Mouse (Mus musculus) limb, embryonic 13.5 days (tissue): ENCODE measurements around the gene Slc40a1. TPM values are rescaled to one million over a fixed set of nuclear protein-coding genes. Genes with fewer than 3 reads are reported as not detected.

Experiments used
- ATAC-seq: fragments of 200-750 bp; cut with Nextera tagmentation; 2 replicates; pipeline ENCODE4 v1.8.0; 2017; ENCODE audit warnings: low read depth, moderate number of reproducible peaks, moderate TSS enrichment; ENCODE audit not compliant: low FRiP score
- H3K27ac ChIP-seq: fragments of 300-500 bp; sonication (generic); 2 replicates; pipeline ENCODE4 v1.5.1; 2015; ENCODE audit warnings: inconsistent platforms, mild to moderate bottlenecking, moderate library complexity
- H3K27me3 ChIP-seq: fragments of 300-500 bp; sonication (generic); 2 replicates; pipeline ENCODE4 v1.6.1; 2015; ENCODE audit warnings: mild to moderate bottlenecking, inconsistent platforms
- H3K36me3 ChIP-seq: fragments of 300-500 bp; sonication (generic); 2 replicates; pipeline ENCODE4 v1.6.1; 2015; ENCODE audit warnings: inconsistent platforms, mild to moderate bottlenecking, moderate library complexity
- H3K4me1 ChIP-seq: fragments of 300-500 bp; sonication (generic); 2 replicates; pipeline ENCODE4 v1.6.1; 2015; ENCODE audit warnings: inconsistent platforms
- H3K4me2 ChIP-seq: fragments of 300-500 bp; sonication (generic); replicated peaks from 2 replicates; pipeline ENCODE4 v1.6.1; 2015; ENCODE audit warnings: inconsistent platforms, mild to moderate bottlenecking, moderate library complexity
- H3K4me3 ChIP-seq: fragments of 300-500 bp; sonication (generic); 2 replicates; pipeline ENCODE4 v1.5.1; 2015; ENCODE audit warnings: moderate library complexity, mild to moderate bottlenecking, inconsistent platforms
- H3K9ac ChIP-seq: fragments of 300-500 bp; sonication (generic); 2 replicates; pipeline ENCODE4 v1.6.1; 2015; ENCODE audit warnings: mild to moderate bottlenecking, inconsistent platforms
- H3K9me3 ChIP-seq: fragments of 300-500 bp; sonication (generic); 2 replicates; pipeline ENCODE4 v1.6.1; 2016; ENCODE audit warnings: inconsistent platforms
- WGBS: fragments of 180-500 bp; shearing (Covaris S2); methylation state at CpG from one replicate; pipeline ENCODE4 v1.1.7; 2015; 5-methylcytosine and 5-hydroxymethylcytosine counted together
- polyA plus RNA-seq: library from polyadenylated mRNA; unstranded; fragments of >200 nt; fragmentation: Nextera tagmentation; extraction: Ambion mirVana; gene quantifications from 2 replicates; pipeline ENCODE4 v1.2.1, GENCODE M21; 2015

Gene Slc40a1
- polyA plus RNA-seq, 1 experiment from 2014 or later, result 31.4 TPM

- no peak overlapping the region for H3K27ac ChIP-seq
- no peak overlapping the region for H3K4me3 ChIP-seq
- H3K9me3 ChIP-seq, result no peaks in the 10 kb centered on the region
- ATAC-seq, result no peak
- WGBS, result 83% methylated on average over 4 of the region's 4 CpGs
- H3K27me3 ChIP-seq, result no peaks in the 10 kb centered on the region
- H3K9ac ChIP-seq, result no peak overlapping the region
- no peak overlapping the region for H3K4me2 ChIP-seq
- no peaks in the 10 kb centered on the region; the same call in 1 of the 2 replicates for H3K4me1 ChIP-seq
- no peaks in the 10 kb centered on the region for H3K36me3 ChIP-seq
Observed at GRCm38 (mm10) chr1:45917136-45917803, 9.1 kb downstream of the Slc40a1 start.

DNA sequence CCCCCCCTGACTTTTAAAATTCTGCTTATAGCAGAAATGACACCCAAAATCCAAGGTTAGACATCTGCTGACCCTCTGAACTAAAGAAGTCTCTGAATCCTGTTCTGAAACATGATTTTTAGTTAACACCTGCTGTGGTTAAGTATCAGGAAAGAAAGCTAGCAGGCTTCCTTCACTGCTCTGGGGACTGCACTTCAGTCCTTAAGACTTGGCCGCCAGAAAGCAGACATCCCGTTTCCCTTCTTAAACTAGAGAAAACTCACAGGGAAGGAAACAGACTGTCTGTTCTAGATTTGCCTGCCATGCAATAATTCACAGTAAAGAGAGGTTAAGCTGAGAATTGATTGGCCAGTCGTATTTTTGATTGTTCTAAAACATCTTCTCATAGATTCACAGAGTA lies 10.1 kb downstream of the Slc40a1 start:
- 62% methylated on average over 3 of the region's 3 CpGs for WGBS
- H3K9ac ChIP-seq, result no peak overlapping the region
- H3K4me3 ChIP-seq, result no peak overlapping the region
- no peaks in the 10 kb centered on the region for H3K27me3 ChIP-seq
- no peak overlapping the region for H3K27ac ChIP-seq
- H3K4me1 ChIP-seq, result no peaks in the 10 kb centered on the region; the same call in 1 of the 2 replicates
- no peaks in the 10 kb centered on the region for H3K9me3 ChIP-seq
- no peak for ATAC-seq
- H3K36me3 ChIP-seq, result no peaks in the 10 kb centered on the region
- no peak overlapping the region for H3K4me2 ChIP-seq

DNA sequence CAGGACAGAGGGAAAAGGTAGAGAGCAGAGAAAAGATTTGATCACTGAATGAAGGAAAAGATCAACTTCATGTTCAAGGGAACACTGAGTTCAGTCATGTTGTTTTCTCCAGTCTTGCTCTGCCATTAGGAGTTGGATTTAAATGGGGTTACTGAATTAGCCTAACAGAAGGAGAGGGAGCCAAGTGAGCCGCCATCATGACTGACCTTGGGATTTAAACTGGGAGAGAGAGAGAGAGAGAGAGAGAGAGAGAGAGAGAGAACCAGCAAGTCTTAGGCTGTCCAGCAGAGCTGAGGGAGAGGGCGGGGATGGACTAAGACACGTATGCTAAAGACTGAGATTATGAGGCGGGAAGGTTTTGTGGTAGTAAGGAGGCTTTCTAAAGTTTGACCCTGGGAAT lies 12.1 kb downstream of the Slc40a1 start:
- Histone ChIP-seq H3K4me2 (no peak overlapping the region), H3K9ac (no peak overlapping the region), H3K27me3 (no peaks in the 10 kb centered on the region), H3K27ac (no peak overlapping the region), H3K4me1 (no peaks in the 10 kb centered on the region; the same call in 1 of the 2 replicates), H3K9me3 (no peaks in the 10 kb centered on the region), H3K4me3 (no peak overlapping the region), H3K36me3 (no peaks in the 10 kb centered on the region)
- no peak for ATAC-seq
- 98% methylated on average over 4 of the region's 4 CpGs for WGBS

- no peaks in the 10 kb centered on the region for H3K9me3 ChIP-seq
- peak overlapping the region; percentile 19 for H3K4me2 ChIP-seq
- 20% methylated on average over 5 of the region's 5 CpGs for WGBS
- peaks cover 8% of the 10 kb centered on the region for H3K4me1 ChIP-seq
- H3K4me3 ChIP-seq, result no peak overlapping the region
- no peaks in the 10 kb centered on the region for H3K36me3 ChIP-seq
- ATAC-seq, result peak; percentile 84
- H3K27me3 ChIP-seq, result no peaks in the 10 kb centered on the region
- no peak overlapping the region for H3K9ac ChIP-seq
- no peak overlapping the region for H3K27ac ChIP-seq
Observed at GRCm38 (mm10) chr1:45905107-45905821, 21.1 kb downstream of the Slc40a1 start.

- H3K27me3 ChIP-seq, result no peaks in the 10 kb centered on the region
- peaks cover 8% of the 10 kb centered on the region for H3K4me1 ChIP-seq
- H3K9ac ChIP-seq, result no peak overlapping the region
- no peaks in the 10 kb centered on the region for H3K9me3 ChIP-seq
- no peaks in the 10 kb centered on the region for H3K36me3 ChIP-seq
- H3K4me3 ChIP-seq, result no peak overlapping the region
- no peak overlapping the region for H3K4me2 ChIP-seq
- ATAC-seq, result no peak
- 79% methylated on average over 3 of the region's 3 CpGs for WGBS
- no peak overlapping the region for H3K27ac ChIP-seq
Observed at GRCm38 (mm10) chr1:45904161-45904560, 22.2 kb downstream of the Slc40a1 start.

DNA sequence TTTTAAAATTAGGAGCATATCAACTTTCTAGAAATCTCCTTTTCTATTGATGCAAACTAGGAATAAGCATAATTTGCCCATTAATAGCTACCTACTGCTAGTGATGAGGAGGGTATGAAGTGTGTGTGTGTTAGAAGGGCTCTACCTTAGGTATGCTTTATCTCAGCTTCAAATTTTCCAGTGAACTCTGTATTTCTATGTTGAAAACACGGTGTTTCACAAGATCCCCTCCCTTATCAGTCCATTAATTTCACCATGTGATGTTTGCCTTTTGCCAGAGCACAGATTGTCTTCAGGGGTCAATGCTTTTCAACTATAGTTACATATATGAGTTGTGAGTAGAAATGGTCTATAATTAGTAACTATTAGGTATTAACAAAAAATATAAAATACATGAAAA lies 28.3 kb downstream of the Slc40a1 start:
- no peak overlapping the region for H3K9ac ChIP-seq
- no peak overlapping the region for H3K4me3 ChIP-seq
- no peak overlapping the region for H3K4me2 ChIP-seq
- H3K27me3 ChIP-seq, result no peaks in the 10 kb centered on the region
- WGBS, result 69% methylated on average over 1 of the region's 1 CpGs
- H3K27ac ChIP-seq, result no peak overlapping the region
- H3K36me3 ChIP-seq, result no peaks in the 10 kb centered on the region
- no peaks in the 10 kb centered on the region for H3K9me3 ChIP-seq
- H3K4me1 ChIP-seq, result no peaks in the 10 kb centered on the region
- no peak for ATAC-seq

- Histone ChIP-seq H3K9me3 (no peaks in the 10 kb centered on the region), H3K9ac (no peak overlapping the region), H3K27ac (peak overlapping the region; percentile 55; the same call in 1 of the 2 replicates), H3K27me3 (no peaks in the 10 kb centered on the region), H3K4me1 (0 out of 2 replicates have a peak, but pooled peaks cover 3% of the 10 kb centered on the region), H3K4me2 (no peak overlapping the region), H3K4me3 (no peak overlapping the region), H3K36me3 (no peaks in the 10 kb centered on the region)
- ATAC-seq, result peak; percentile 90
- WGBS, result 28% methylated on average over 6 of the region's 6 CpGs
Observed at GRCm38 (mm10) chr1:45894168-45894912, 32.0 kb downstream of the Slc40a1 start.

GRCm38 (mm10) chr1:45891986-45892385 lies 34.3 kb downstream of the Slc40a1 start:
- Histone ChIP-seq H3K27ac (no peak overlapping the region), H3K27me3 (no peaks in the 10 kb centered on the region), H3K4me3 (no peak overlapping the region), H3K9me3 (no peaks in the 10 kb centered on the region), H3K4me1 (0 out of 2 replicates have a peak, but pooled peaks cover 7% of the 10 kb centered on the region), H3K4me2 (no peak overlapping the region), H3K9ac (no peak overlapping the region), H3K36me3 (no peaks in the 10 kb centered on the region)
- WGBS, result 42% methylated on average over 2 of the region's 2 CpGs
- no peak for ATAC-seq

GRCm38 (mm10) chr1:45890173-45890572 lies 36.1 kb downstream of the Slc40a1 start, which contains the start of gene Gm5269:
Gene Gm5269, minus strand, starts transcription at chr1:45890273.
- no peak for ATAC-seq
- Histone ChIP-seq H3K4me3 (no peak within 1 kb of the TSS), H3K27ac (no peak within 1 kb of the TSS), H3K27me3 (no peaks in the 10 kb centered on the region), H3K36me3 (no peaks in the 10 kb centered on the region), H3K9ac (no peak within 1 kb of the TSS), H3K9me3 (no peaks in the 10 kb centered on the region), H3K4me2 (no peak within 1 kb of the TSS), H3K4me1 (0 out of 2 replicates have a peak, but pooled peaks cover 7% of the 10 kb centered on the region)

DNA sequence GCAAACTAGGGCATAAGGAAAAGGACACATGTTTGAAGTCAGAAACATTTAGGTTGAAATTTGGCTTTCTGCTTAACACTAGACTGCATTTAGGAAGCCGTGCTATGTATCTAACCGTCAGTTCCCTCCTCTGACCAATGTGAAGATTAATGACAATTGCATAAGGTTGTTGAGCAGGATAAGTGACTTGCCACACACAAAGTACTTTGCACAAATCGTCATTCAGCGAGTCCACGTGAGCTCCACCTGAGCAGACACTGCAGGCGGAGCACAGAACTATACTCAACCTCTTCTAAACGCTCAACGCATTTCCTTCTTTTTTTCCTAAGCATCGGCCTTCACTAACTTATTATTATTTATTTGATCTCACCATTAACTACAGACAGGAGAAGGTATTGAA lies 39.5 kb downstream of the Slc40a1 start:
- no peaks in the 10 kb centered on the region for H3K36me3 ChIP-seq
- H3K9ac ChIP-seq, result no peak overlapping the region
- ATAC-seq, result no peak
- WGBS, result 84% methylated on average over 9 of the region's 9 CpGs
- H3K4me3 ChIP-seq, result no peak overlapping the region
- H3K27me3 ChIP-seq, result no peaks in the 10 kb centered on the region
- H3K4me2 ChIP-seq, result no peak overlapping the region
- H3K9me3 ChIP-seq, result no peaks in the 10 kb centered on the region
- H3K27ac ChIP-seq, result no peak overlapping the region
- 0 out of 2 replicates have a peak, but pooled peaks cover 7% of the 10 kb centered on the region for H3K4me1 ChIP-seq

DNA sequence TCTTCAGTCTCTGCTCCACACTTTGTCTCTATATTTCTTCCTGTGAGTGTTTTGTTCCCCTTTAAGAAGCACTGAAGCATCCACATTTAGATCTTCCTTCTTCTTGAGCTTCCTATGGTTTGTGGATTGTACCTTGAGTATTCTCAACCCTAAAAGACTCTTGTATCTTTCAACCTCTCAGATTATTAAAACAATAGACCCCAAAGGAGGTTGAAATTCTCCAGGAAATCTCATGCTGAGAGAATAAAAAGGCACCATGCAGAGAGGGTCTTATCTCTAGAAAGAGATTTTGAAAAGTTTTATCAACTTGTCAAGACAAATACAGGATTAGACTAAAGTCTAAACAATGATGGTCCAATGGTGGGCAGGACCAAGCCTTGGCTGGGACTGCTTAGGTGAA lies 42.9 kb downstream of the Slc40a1 start:
- Histone ChIP-seq H3K27ac (no peak overlapping the region), H3K27me3 (no peaks in the 10 kb centered on the region), H3K4me2 (no peak overlapping the region), H3K9ac (no peak overlapping the region), H3K4me1 (no peaks in the 10 kb centered on the region), H3K9me3 (no peaks in the 10 kb centered on the region), H3K36me3 (no peaks in the 10 kb centered on the region), H3K4me3 (no peak overlapping the region)
- no peak for ATAC-seq

DNA sequence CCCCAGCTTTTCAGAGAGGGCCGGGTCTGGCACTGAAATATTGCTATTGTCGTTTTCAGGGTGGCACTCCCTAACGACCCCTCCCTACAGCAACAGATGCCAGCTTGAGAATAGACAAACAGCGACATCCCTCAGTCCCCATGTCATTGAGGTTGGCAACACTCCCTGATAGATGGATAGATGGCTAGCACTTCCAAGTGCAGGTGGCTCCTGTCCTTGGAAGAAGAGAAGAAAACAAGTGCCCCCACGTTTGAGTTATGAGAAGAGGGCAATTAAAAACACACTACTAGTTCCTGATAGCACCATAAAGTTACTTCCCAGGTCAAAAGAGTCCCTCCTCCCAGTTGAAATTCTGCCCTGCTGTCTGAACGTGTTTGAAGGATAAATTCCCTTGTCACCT lies 44.2 kb downstream of the Slc40a1 start:
- Histone ChIP-seq H3K4me3 (no peak overlapping the region), H3K9ac (no peak overlapping the region), H3K4me1 (no peaks in the 10 kb centered on the region), H3K27ac (no peak overlapping the region), H3K36me3 (no peaks in the 10 kb centered on the region), H3K9me3 (no peaks in the 10 kb centered on the region), H3K4me2 (no peak overlapping the region), H3K27me3 (no peaks in the 10 kb centered on the region)
- ATAC-seq, result no peak
- 26% methylated on average over 6 of the region's 6 CpGs for WGBS
